Mouse (Mus musculus): ENCODE measurements around the gene Tbx3.
A peak's percentile ranks its signal among the peaks of the same experiment; 100 is the strongest.

Tbx3 gene

DNA sequence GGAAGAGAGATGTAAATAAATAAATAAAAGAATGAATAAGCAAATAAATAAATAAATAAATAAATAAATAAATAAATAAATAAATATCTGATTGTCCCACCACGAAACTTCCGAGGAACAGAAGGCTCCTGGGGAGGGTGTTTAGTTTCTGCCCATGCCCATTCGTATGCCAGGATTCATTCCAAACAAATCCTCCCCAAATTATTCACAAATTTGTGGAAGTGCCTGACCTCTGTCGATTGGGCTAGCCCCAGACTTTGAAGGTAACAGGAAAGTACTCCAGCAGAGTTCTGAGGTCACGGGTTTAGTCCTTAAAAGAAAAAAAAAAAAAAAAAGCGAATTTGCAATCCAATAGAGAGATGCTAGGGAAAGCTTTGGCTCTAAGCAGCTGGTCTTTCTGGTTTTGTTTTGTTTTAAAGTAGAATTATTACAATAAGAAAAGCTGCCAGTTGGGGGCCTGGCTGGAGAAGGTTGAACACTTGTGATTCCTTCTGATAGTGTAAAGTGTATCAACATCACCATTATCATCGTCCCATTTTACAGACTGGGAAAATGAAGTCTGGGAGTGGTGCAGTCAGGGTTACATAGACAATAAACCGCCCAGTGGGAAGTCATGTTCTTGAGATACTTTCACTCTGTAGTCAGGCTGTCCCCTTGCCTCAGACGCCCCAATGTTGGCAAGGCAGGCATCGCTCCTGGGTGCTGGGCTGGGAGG lies 9.3 kb downstream of the Tbx3 start:
- DNase-seq (ENCODE audit: low read depth), result no peak

DNA sequence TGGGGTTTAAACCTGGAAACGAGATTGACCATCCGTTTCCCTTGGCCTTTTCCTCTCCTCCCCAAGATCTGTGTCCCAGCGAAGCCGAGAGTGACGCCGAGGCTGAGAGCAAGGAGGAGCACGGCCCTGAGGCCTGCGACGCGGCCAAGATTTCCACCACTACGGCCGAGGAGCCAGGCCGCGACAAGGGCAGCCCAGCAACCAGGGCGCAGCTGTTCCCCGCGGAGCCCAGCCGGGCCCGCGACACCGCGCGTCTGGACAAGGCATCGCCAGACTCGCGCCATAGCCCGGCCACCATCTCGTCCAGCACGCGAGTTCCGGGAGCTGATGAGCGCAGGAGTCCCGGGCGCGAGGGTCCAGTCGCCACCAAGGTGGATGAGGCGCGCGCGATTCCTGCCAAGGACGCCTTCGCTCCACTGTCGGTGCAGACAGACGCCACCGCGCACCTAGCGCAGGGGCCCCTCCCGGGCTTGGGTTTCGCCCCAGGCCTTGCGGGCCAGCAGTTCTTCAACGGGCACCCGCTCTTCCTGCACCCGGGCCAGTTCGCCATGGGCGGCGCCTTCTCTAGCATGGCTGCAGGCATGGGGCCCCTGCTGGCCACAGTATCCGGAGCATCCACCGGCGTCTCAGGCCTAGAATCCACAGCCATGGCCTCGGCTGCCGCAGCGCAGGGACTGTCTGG lies 10.0 kb downstream of the Tbx3 start:
- no peak for DNase-seq (ENCODE audit: low read depth)

DNA sequence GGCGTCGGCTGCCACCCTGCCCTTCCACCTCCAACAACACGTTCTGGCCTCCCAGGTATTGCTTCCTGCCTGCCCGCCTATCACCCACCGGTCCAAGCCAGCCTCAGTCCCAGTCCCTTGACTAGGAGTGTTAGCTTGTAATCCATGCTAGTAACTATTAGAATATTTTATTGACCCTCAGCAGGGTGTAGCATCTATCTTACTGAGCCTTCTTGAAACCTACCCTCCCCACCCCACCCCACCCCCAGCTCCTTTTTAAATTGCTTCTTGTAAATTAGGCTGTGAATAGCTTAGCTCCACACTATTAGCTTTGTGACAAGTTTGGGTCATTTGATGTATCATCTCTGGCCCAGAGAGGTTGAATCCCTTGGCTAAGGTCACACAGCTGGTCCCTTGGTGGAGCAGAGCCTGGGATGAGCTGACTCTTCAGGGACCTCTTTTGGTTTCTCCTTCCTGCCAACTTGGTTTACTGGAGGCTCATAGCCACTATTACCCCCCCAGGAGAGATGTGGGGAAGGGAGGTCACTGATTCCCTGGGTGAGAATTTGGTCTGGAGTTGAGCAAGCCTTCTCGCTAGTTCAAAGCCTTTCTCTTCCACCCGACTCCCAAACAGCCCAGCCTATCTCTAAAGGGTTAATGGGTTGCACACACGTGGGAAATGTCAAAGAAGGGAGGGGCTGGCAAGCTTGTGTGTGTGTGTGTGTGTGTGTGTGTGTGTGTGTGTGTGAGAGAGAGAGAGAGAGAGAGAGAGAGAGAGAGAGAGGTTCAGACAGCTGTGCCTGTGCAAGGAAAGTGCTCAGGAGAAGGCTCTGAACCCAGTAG lies 10.8 kb downstream of the Tbx3 start:
- no peak for DNase-seq (ENCODE audit: low read depth)

DNA sequence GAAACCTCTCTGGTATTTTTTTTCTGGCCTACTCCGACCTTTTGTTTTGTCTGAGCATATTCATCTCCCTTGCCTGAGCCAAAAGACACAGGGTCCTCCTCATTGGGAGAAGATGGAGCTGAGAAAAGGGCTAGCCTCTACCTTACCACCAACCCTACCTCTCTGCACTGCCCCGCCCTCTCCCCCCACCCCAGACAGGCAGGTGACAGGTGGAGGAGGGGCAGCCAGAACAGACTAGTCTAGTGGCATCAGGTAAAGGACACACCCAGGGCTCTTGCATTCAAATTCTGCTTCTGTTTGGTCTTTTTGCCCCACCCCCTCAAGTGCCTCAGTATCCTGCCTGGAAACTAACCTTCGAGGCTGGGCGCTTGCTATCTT lies 11.4 kb downstream of the Tbx3 start:
- DNase-seq (ENCODE audit: low read depth), result no peak

DNA sequence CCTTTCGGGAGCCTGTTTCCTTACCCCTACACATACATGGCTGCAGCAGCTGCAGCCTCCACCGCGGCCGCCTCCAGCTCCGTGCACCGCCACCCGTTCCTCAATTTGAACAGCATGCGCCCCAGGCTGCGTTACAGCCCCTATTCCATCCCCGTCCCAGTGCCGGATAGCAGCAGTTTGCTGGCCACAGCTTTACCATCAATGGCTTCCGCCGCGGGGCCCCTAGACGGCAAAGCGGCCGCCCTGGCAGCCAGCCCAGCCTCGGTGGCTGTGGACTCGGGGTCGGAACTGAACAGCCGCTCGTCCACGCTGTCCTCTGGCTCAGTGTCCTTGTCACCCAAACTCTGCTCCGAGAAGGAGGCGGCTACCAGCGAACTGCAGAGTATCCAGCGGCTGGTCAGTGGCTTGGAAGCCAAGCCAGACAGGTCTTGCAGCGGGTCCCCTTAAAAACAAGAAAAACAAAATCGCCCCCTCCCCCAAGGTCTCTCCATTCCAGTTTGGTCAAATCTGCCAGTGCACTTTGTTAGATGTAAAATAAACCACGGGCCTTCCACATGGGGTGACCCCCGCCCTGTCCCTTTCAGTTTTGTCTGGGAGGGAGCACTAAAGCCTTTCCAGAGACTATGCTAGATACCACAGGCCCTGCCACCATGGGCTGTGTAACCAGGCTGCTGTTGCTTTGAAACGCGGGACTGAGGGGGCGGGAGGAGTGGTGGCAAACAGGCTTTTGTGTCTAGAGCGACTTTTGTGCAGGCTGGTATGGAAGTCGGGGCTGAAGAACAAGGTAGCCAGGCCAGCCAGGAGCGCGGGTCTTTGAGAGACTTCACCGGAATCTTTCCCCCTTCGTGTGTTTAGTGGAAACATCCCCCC lies 12.4 kb downstream of the Tbx3 start:
- no peak for DNase-seq (ENCODE audit: low read depth)

DNA sequence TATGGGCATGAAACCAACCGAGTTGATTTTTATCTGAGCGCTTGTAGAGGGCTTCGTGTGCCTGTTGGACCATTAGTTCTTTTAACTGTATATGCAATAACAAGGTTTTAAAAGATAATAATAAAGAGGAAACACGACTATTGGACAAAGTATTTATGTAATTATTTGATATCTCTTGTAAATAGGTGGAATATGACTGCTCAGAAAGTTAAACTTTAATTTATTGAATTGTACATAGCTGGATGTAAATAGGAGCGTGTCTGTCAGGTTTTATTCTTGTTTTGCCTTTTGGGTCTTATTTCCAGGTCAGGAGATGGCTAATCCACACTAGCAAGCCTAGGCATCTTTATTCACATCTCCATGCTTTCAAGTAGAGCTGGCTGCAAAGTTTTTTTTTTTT lies 13.4 kb downstream of the Tbx3 start:
- DNase-seq (ENCODE audit: low read depth), result no peak

DNA sequence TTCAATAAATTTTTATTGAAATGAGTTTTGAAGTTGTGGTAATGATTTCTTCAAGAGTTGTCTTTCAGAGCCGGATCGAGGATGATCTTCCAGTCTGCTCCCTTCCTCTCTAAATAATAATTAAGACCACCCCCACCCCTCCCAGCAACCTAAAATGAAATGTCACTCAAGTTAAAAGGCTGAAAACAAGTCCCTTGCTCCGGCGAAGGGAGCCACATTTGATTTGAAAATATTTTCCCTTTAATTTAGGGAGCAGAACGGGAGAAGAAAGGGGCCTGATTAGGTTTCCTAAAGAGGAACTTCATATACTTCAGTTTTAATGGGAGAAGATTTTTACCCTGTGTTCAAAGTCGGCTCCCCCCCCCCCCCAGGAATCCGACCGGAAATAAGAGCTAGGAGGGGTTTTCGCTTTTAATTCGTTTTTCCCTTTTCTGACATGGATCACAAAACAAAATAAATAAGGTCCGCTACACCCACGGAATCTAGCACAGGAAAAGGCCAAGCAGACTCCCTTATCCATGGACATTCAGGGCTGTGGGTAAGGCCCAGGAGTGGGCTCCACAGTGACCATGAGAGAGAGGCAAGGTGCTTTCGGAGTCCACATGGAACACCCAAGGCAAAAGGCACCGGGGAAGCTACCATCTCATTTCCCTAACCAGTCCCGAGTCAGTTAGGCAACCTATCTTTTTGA lies 14.4 kb downstream of the Tbx3 start:
- DNase-seq (ENCODE audit: low read depth), result no peak

DNA sequence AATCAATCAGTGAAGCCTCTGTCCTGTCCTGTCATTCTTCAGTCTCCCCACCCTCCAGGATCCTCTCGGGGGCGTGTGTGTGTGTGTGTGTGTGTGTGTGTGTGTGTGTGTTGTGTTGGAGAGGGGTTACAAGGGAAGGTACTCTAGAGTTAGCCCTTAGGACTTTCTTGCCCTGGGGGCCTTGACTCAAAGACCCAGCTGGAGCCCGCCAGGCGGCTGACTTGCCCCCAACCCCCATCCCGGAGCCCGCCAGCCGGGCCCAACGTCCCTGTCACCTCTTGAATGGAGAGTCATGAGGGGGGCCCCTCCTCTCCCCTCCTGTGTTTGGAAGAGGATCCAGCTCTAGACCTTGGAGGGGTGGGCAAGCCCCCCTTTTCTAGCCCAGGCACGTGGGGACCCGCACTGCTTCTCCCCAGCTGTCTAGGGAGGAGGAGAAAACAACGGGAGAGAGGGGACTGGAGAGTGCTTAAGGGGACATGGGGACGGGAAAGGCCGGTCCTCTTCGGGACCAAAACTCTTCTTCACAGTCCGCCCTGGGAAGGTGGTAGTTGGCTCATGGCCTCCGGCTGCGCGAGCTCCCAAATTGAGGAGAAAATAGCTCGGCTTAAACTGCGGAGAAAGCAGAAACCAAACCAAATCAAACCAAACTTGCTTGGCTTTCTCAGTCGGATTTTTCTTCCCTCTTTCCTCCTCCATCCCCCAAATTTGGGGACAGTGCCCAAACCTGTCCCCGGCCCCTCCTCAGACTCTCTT lies 15.2 kb downstream of the Tbx3 start:
- DNase-seq (ENCODE audit: low read depth), result peak; percentile 19

DNA sequence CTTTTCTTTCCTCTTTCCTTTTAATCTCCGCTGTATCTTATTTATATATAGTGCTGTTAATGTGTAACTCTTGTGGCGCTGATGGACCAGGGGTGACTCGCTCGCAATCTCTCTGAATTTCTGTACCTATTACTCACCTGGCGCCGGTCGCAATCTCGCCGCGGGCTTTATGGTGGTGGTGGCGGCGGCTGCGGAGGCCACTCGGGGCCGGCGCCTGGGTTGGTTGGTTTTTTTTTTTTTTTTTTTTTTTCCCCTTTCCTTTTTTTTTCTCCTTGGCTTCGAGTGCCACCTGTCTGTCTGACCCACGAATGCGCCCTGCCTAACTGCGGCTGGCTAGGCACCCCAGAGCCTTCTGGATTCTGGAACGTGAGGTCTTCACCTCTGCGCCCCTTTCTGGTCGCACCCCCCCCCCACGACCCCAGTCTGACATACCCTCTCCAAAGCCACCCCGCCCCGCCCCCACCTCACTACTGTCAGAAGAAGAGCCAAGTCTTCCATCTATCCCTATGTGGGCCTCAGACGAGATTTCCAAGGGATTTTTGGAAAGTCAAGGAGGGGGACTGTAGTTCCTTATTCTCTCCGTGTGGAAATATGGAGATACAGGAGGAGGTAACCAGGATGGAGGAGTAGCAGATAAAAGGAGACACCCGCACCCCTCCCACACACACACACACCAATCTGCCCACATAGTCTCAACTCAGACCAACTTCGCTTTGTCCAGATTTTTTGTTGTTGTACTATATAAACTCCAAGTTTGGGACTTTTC lies 15.9 kb downstream of the Tbx3 start:
- DNase-seq (ENCODE audit: low read depth), result peak; percentile 75

DNA sequence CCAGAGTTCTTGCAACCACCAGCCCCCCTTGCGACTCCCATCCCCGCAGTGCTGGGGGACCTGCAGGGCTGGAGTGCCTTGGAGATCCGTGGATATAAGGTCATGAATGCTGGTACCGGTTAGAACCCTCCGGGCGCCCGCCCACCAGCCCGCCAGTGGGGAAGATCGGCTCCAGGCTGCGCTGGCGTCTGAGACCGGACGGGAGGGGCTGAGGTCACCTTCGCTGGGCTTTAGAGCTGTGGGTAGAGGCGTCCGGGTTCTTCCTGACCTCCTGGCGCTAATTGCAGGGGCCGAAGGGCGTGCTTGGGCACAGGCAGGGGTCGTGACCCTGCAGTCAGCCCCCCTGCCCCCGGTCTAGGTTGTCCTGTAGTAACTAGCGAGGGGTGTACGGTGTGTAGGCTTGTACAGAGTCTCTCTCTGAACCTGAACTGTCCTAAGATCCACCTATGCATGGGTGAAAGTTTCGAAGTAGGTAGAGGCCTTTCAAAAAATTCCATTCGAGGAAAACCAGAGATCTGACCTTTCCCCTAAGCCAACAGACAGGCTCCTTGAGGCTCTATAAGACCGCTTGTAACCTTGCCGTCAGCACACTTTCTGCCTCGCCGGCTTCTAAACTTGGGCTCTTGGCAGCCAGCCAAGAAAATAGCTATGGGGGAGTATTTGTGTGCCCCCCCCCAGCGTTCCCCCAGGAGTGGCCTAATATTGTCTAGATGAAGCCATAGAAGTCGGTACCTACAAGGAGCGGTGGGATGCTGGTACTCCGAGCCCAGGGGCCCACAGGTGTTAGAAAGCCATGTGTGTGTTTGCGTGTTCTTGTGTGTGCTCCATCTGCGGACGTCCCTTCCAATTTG lies 16.8 kb downstream of the Tbx3 start:
- no peak for DNase-seq (ENCODE audit: low read depth)

DNA sequence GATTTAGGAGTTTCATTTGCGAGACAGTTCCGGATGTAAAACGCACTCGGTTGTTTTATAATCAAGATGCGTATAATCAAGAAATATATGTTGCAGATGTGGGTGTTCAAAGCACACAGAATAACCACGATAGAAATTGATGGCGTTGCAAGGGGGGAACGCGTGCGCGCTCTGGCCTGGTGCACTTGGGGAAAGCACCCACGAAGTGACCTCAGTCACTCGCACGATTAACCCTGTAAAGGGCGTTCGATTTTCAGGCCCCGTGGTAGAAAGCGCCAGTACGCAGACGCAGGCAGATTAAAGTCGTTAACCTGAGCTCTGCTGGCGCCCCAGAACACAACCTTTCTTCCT lies 17.4 kb downstream of the Tbx3 start:
- DNase-seq (ENCODE audit: low read depth), result no peak

DNA sequence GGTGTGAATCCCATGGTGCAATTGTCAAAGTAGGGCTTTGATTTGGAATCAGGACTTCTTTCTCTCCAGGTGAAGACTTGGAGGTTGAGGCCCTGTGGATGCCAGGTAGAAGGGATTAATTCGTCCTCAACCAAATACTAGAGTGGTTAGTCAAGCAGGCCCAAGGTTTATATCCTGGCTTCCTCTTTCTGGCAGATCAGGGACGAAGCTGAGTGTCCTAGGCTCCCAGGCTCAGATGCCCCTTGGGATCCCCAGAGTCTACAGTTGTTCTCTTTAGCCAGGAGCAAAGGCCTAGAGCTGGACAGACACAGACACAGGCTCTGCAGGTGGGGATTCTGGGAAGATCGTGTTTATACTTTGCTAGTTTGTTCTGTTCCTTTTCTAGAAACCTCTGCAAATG lies 17.8 kb downstream of the Tbx3 start:
- DNase-seq (ENCODE audit: low read depth), result no peak

DNA sequence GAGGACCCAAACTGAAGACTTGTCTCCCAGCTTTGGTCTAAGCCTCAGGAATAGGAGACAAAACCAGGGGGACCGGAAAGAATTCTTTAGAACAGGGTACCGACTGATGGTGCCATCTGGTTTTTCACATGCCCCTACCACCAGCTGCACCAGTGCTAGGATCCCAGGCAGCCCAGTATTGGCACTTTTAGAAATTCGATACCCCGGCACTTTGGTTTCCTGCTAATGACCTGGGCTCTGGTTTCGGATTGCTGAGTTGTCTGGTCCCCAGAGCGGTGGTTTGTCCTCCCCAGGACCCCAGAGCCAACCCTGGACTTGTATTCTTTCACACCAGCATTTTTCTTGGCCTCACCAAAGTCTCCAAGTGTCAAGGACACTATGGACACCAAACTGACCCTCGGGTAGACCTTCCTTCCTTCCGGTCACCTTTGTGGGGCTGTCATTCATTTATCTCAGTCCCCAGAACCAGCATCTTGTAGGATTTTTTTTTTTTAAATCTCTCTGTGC lies 18.5 kb downstream of the Tbx3 start:
- no peak for DNase-seq (ENCODE audit: low read depth)

DNA sequence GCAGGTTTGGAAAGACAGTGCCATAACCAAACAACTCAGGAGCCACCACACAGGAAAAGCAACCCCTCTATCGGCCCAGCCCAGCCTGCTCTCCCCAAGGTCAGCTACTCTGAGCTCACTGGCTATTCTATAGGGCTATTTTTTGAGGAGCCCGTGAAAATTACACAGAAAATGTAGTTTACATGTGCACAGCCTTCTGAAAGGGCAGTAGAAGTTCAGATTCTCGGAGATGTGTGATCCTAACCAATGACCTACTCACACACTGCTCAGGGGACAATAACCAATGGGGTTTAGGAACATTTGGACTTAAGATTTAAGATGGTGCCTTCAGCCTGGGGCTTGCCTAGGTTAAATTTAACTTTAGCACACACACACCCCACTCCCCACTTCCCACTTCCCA lies 19.0 kb downstream of the Tbx3 start:
- no peak for DNase-seq (ENCODE audit: low read depth)

DNA sequence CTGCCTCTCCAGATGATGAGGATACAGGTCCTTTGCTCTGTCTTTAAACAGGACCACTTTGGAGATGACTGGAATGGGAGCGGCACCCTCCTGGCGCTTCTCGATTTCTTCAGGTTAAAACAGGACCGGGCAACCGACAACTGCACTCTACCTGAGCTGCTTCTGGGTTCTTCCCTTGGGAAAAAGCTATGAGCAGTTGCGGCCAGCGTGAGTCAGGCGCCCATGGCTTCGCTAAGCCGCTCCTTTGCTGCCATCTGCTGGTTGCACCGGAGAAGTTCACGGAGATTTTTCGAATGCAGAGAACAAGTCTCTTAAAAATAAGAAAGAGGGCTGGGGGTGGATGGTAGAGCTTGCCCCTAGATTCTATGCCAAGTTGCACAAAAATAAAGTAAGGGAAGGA lies 20.6 kb downstream of the Tbx3 start:
- peak; percentile 86 for DNase-seq (ENCODE audit: low read depth)

DNA sequence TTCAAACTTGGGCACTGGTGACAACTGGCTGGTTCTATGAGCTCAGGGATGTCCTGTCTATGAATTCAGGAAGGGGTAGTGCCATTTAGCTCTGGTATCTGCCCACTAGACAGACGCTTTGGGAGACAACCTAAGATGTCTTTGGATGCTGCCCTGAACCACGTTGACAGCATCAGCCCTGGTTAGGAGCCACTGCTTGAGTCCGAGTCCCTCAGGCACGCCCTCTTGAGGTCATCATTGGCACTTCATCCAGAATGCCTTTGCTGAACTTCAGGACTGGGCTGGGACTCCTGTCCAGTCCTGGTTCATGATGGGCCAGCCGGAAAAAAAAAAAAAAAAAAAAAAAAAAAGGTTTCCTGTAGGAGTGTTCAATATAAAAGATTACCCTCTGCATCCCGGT lies 22.0 kb downstream of the Tbx3 start:
- no peak for DNase-seq (ENCODE audit: low read depth)

DNA sequence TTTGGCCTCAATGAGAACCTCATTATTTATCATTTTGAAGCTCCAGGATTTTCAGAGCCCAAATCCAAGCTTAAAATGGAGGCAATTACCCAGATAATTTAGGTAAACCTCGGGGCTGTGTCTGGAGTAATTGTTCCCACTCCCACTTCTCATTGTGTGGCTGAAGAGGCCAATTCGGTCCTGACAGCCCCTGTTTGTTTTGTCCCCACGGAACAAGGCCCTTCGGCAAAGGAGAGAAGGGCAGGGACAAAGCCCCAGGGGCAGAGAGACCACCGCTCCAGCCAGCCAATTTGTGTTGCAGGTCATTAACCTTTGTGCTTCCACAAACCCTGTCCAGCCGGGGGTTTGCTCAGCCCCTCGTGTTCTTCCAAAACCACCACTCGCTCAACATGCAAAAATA lies 24.4 kb downstream of the Tbx3 start:
- DNase-seq (ENCODE audit: low read depth), result no peak

DNA sequence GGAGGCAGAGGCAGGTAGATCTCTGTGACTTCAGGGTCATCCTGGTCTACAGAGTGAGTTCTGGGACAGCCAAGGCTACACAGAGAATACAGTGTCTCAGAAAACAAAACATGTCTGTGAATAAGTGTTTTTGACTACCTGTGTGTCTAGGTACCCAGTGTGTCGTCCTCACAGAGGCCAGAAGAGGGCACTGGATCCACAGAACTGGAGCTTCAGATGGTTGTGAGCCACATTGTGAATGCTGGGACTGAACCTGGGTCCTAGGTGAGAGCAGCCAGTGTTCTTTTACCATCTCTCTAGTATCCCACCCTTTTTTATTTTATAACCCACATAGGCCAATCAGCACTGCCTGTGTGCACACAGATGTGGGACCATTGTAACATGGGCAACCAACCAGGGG lies 32.6 kb downstream of the Tbx3 start:
- no peak for DNase-seq (ENCODE audit: low read depth)

DNA sequence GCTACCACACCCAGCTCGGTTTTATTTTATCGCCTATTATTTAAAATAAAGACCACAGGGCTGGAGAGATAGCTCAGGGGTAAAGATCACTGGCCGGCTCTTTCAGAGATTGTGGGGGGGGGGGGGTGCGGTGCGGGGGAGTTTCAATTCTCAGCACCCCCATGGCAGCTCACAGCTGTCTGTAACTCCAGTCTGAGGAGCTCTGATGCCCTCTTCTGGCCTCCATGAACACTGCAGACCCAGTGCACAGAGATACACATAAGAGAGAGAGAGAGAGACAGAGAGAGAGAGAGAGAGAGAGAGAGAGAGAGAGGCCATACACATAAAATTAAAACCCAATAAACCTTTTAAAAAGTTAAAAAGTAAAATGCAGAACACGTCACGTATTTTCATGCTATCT lies 34.4 kb downstream of the Tbx3 start:
- no peak for DNase-seq (ENCODE audit: low read depth)

All from NIH3T3 (cell line).